Mouse (Mus musculus) liver, embryonic 14.5 days (tissue): Measurements from ENCODE around the gene 5430427O19Rik.

Experiments
- CTCF ChIP-seq: IDR thresholded peaks from 2 replicates; pipeline ENCODE4 v1.5.1; 2016; ENCODE audit warnings: antibody characterized with exemption, low read depth, control low read depth
- EP300 ChIP-seq: IDR thresholded peaks from 2 replicates; pipeline ENCODE4 v1.6.1; 2016; ENCODE audit warnings: antibody characterized with exemption, low read depth

- no peak for TF ChIP-seq EP300
- no peak for TF ChIP-seq CTCF
These were observed 41.2 kb upstream of the 5430427O19Rik start for GRCm38 (mm10) chrX:85829000-85829399.
